Mouse (Mus musculus): ENCODE data around the gene Ebpl. TPM values are rescaled to one million over a fixed set of nuclear protein-coding genes. Genes with fewer than 3 reads are reported as not detected.

The Ebpl gene
- polyA plus RNA-seq, 1 experiment from 2014 or later, result 2.9 TPM

DNA sequence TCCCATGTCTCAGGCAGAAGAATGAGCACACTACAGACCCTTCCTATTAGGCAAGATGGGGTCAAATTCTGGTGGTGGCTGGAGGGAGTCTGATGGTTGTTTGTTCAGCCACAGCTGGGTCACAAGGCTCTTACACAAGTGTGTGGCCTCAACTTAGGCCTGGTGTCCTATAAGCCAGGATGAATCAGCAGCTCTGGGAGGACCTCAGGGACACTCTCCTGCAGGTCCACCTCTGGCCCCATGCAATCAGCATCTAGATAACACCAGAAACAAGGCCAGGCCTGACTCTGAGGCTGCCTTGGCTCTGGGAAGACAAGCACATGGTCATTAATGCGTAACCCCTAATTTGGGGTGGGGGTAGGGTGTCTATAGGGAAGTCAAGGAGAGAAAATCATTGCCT, 39.5 kb downstream of the Ebpl start:
- no peak overlapping the region for H3K4me3 ChIP-seq (ENCODE audit: low read depth, low read length)
- no peak overlapping the region for H3K4me2 ChIP-seq (replicated peaks; ENCODE audit: low read depth, low read length)
- no peaks in the 10 kb centered on the region for H3K27me3 ChIP-seq (replicated peaks; ENCODE audit: insufficient read depth, low read length)
- DNase-seq (ENCODE audit: low spot score) (peak; percentile 16), ATAC-seq (peak; percentile 38; the same call in 1 of the 2 replicates)
- WGBS, result 82% methylated on average over 1 of the region's 1 CpGs
- no peaks in the 10 kb centered on the region for H3K4me1 ChIP-seq (ENCODE audit: insufficient read depth, low read depth, low read length)
- no peaks in the 10 kb centered on the region for H3K36me3 ChIP-seq (ENCODE audit: insufficient read depth, low read length)
- H3K27ac ChIP-seq (ENCODE audit: low read length), result no peak overlapping the region
- no peaks in the 10 kb centered on the region for H3K9me3 ChIP-seq (ENCODE audit: low read length)
- no peak overlapping the region for H3K9ac ChIP-seq (replicated peaks; ENCODE audit: low read depth)
- TF ChIP-seq CTCF (IDR thresholded peaks at IDR 0.05) (no peak), EP300 (IDR thresholded peaks at IDR 0.05) (no peak)

DNA sequence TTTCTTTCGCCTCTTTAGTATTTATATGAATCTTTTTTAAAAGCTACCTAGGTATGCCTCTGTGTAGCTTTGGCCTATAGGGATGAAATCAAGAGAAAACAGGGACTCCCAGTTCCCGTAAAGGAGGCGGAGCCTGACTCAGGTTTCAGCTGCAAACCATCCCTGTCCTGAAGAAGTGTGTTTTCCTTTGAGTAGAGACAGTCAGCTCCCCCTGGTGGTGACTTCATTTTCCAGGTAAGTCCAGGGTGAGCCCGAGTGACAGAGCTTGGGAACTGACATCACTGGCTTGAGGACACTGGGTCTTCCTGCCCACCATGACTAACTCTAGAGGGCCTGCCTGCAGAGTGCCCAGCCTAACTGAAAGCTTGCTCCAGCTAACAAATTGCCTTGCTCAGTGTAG, 43.4 kb downstream of the Ebpl start:
- DNase-seq (ENCODE audit: low spot score) (peak; percentile 37), ATAC-seq (0 out of 2 replicates have a peak, but pooled peaks have one; percentile 19)
- no peak overlapping the region for H3K27ac ChIP-seq (ENCODE audit: low read length)
- H3K4me3 ChIP-seq (ENCODE audit: low read depth, low read length), result no peak overlapping the region
- TF ChIP-seq CTCF (IDR thresholded peaks at IDR 0.05), result peak; percentile 75
- TF ChIP-seq EP300 (IDR thresholded peaks at IDR 0.05), result no peak
- no peak overlapping the region for H3K4me2 ChIP-seq (replicated peaks; ENCODE audit: low read depth, low read length)
- H3K36me3 ChIP-seq (ENCODE audit: insufficient read depth, low read length), result no peaks in the 10 kb centered on the region
- no peaks in the 10 kb centered on the region for H3K27me3 ChIP-seq (replicated peaks; ENCODE audit: insufficient read depth, low read length)
- no peaks in the 10 kb centered on the region for H3K4me1 ChIP-seq (ENCODE audit: insufficient read depth, low read depth, low read length)
- no peaks in the 10 kb centered on the region for H3K9me3 ChIP-seq (ENCODE audit: low read length)
- WGBS, result 32% methylated on average over 4 of the region's 4 CpGs
- H3K9ac ChIP-seq (replicated peaks; ENCODE audit: low read depth), result no peak overlapping the region

DNA sequence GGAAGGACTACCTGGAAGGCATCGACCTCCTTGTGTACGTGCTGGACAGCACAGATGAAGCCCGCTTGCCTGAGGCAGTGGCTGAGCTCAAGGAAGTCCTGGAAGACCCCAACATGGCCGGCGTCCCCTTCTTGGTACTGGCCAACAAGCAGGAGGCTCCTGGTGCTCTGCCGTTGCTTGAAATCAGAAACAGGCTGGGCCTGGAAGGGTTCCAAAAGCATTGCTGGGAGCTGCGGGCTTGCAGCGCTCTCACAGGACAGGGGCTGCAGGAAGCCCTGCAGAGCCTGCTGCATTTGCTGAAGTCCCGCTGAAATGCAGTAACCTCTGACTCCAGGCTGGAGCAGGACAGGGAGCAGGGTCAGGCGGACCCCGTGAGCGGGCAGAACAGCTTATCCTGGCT, 49.3 kb downstream of the Ebpl start:
- Histone ChIP-seq H3K4me3 (ENCODE audit: low read depth, low read length) (no peak overlapping the region), H3K4me2 (replicated peaks; ENCODE audit: low read depth, low read length) (peak overlapping the region; percentile 28; the same call in 1 of the 2 replicates), H3K36me3 (ENCODE audit: insufficient read depth, low read length) (no peaks in the 10 kb centered on the region), H3K9me3 (ENCODE audit: low read length) (no peaks in the 10 kb centered on the region), H3K4me1 (ENCODE audit: insufficient read depth, low read depth, low read length) (no peaks in the 10 kb centered on the region), H3K27ac (ENCODE audit: low read length) (no peak overlapping the region), H3K27me3 (replicated peaks; ENCODE audit: insufficient read depth, low read length) (no peaks in the 10 kb centered on the region), H3K9ac (replicated peaks; ENCODE audit: low read depth) (no peak overlapping the region)
- DNase-seq (ENCODE audit: low spot score) (peak; percentile 22), ATAC-seq (no peak)
- WGBS, result 47% methylated on average over 12 of the region's 12 CpGs
- no peak for TF ChIP-seq CTCF (IDR thresholded peaks at IDR 0.05)
- no peak for TF ChIP-seq EP300 (IDR thresholded peaks at IDR 0.05)

DNA sequence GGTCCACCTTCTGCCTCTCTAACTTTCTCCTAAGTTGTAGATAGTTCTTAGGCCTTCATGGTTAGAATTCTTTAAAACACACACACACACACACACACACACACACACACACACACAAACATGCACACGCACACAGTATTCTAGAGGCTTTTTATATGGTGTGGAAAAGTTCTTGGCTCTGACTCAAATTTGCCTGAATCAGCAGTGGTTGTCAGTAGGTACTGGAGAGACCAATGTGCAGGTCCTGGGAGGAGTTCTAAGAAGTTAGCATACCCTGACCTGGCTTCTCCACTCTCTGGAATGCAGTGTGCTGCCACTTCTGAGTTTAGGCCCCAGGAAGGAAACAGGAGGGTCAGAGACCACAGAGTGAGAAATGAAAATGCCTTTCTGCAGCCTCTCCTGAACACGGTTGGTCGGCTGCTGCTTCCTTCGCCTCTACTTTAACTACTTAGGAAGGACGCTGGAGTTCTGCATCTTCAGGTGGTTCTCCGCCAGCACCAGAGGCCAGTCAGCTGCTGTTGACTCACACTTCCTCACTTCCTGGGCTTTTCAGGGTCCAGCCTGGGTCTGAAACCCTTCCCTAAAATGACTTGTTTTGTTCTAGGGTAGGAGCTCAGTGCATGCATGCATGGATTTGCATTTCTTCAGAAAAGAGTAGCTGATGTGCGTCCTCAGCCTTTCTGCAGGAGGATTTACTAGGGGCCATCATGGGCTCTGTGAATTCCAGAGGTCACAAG, 50.0 kb downstream of the Ebpl start:
- TF ChIP-seq EP300 (IDR thresholded peaks at IDR 0.05), result no peak
- H3K4me2 ChIP-seq (replicated peaks; ENCODE audit: low read depth, low read length), result peak overlapping the region; percentile 28; the same call in 1 of the 2 replicates
- DNase-seq (ENCODE audit: low spot score) (peak; percentile 10), ATAC-seq (peak; percentile 35)
- no peak overlapping the region for H3K27ac ChIP-seq (ENCODE audit: low read length)
- H3K9ac ChIP-seq (replicated peaks; ENCODE audit: low read depth), result no peak overlapping the region
- WGBS, result 54% methylated on average over 7 of the region's 7 CpGs
- H3K4me1 ChIP-seq (ENCODE audit: insufficient read depth, low read depth, low read length), result no peaks in the 10 kb centered on the region
- no peaks in the 10 kb centered on the region for H3K27me3 ChIP-seq (replicated peaks; ENCODE audit: insufficient read depth, low read length)
- H3K4me3 ChIP-seq (ENCODE audit: low read depth, low read length), result no peak overlapping the region
- H3K36me3 ChIP-seq (ENCODE audit: insufficient read depth, low read length), result no peaks in the 10 kb centered on the region
- no peaks in the 10 kb centered on the region for H3K9me3 ChIP-seq (ENCODE audit: low read length)

DNA sequence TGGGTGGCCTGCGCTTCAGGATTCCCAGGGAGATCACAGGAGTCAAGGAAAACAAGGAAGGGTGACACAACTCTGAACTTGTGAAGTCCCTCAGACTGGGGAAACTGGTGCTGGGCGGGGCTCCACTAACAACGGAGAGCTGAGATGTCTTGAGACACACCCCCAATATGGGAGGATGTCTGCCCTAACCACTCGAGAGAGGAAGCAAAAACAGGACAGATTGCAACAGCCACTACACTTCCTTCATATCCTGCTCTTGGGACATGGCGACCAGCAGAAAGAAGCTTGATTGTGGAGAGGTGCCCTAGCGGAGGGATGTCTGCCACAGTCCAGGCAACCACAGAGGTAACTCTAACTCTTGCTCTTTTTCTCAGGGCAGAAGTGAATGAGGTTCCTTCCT, 50.6 kb downstream of the Ebpl start, which contains the start of gene Arl11:
Gene Arl11, plus strand, starts transcription at position 161 of the 400 bp plus-strand sequence.
- Histone ChIP-seq H3K27me3 (replicated peaks; ENCODE audit: insufficient read depth, low read length) (no peaks in the 10 kb centered on the region), H3K36me3 (ENCODE audit: insufficient read depth, low read length) (no peaks in the 10 kb centered on the region), H3K27ac (ENCODE audit: low read length) (no peak within 1 kb of the TSS), H3K4me2 (replicated peaks; ENCODE audit: low read depth, low read length) (peak within 1 kb of the TSS; percentile 28; the same call in 1 of the 2 replicates), H3K4me1 (ENCODE audit: insufficient read depth, low read depth, low read length) (no peaks in the 10 kb centered on the region), H3K9ac (replicated peaks; ENCODE audit: low read depth) (no peak within 1 kb of the TSS), H3K9me3 (ENCODE audit: low read length) (no peaks in the 10 kb centered on the region), H3K4me3 (ENCODE audit: low read depth, low read length) (no peak within 1 kb of the TSS)
- TF ChIP-seq CTCF (IDR thresholded peaks at IDR 0.05) (no peak), EP300 (IDR thresholded peaks at IDR 0.05) (no peak)
- ATAC-seq (peak; percentile 48), DNase-seq (ENCODE audit: low spot score) (peak; percentile 61)
- 43% methylated on average over 6 of the region's 6 CpGs for WGBS

DNA sequence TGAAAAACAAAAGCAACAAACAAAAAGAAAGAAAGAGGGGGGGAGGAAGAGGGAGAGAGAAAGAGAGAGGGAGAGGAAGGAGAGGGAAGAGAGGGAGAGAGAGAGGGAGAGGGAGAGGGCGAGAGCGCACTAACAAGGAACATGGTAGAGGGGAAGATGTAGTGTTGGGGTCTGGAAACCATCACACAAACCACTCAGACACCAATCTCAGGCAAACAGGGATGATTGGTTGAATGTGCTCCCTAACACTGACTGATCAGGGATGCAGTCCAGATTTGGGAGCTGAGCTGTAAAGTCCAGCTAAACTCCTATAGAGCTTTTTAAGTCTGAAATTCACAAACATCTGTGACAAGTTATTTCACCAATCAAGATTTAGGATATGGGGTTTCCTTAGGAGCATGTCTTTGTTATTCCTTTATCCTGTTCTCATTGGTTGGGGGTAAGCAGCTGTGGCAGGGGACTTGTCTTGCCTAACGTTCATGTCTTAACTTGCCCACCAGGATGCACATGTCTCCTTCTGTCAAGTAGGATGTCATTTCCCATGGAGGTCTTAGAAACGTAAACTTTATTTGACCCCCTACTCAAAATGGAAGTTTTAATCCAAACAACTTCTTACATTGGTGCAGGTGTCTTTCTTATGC, 56.1 kb downstream of the Ebpl start:
- Histone ChIP-seq H3K36me3 (ENCODE audit: insufficient read depth, low read length) (no peaks in the 10 kb centered on the region), H3K9ac (replicated peaks; ENCODE audit: low read depth) (no peak overlapping the region), H3K4me1 (ENCODE audit: insufficient read depth, low read depth, low read length) (no peaks in the 10 kb centered on the region), H3K27me3 (replicated peaks; ENCODE audit: insufficient read depth, low read length) (no peaks in the 10 kb centered on the region), H3K4me2 (replicated peaks; ENCODE audit: low read depth, low read length) (no peak overlapping the region), H3K27ac (ENCODE audit: low read length) (no peak overlapping the region), H3K9me3 (ENCODE audit: low read length) (no peaks in the 10 kb centered on the region), H3K4me3 (ENCODE audit: low read depth, low read length) (no peak overlapping the region)
- ATAC-seq, result no peak
- DNase-seq (ENCODE audit: low spot score), result no peak
- TF ChIP-seq CTCF (IDR thresholded peaks at IDR 0.05), result no peak
- TF ChIP-seq EP300 (IDR thresholded peaks at IDR 0.05), result no peak
- 68% methylated on average over 4 of the region's 4 CpGs for WGBS

Measured in lung, postnatal 0 days (tissue).